Comparison of ENCODE assay signal across 10 mouse cellular contexts in the genomic region with DNA sequence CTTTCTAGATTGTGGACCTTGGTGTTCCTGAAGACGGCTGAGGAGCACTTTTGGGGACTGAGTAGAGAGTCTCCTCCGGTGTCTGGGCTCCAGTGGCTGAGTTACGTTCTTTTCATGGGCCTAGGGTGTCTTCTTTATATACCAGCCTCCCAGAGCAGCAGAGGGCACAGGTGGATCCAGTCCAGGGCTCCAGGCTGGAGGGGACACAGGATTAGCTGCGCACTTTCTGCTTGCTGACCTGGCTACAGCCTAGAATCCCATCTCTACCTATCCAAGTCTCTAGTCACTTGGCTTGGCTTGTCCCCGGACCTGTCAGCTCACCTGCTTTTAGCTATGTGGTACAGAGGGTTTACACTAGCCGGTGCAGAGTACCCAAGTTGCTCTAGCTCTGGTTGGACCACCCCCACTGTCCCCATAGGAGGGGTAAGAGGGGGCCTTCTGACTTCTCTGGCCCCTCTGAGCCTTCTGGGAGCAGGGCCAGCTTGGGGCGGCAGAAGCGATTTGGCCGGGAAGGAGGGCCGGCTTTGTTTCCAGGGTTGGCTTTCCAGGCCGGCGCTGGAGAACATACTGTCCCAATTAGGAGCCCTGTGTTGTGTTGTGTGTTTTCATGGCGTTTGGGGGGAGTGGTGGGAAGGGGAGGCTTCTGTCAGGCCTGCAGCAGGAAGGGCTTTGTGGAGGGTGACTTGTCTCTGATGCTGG.
A peak's percentile ranks its signal among the peaks of the same experiment; 100 is the strongest.
DNase-seq lines count a peak whose midpoint lies in the region; ATAC-seq and TF ChIP-seq lines count a peak whose summit lies in the region.
"Had no signal": no experiment of that assay in that cellular context is flagged by ENCODE, and none has a peak within 500 bp of the region (broad histone marks: within the 10 kb centered on the region; RNA-seq: fewer than 3 reads in every experiment).

No protein-coding gene starts in this region.

- TF ChIP-seq CTCF in forebrain, postnatal 0 days (IDR thresholded peaks at IDR 0.05; ENCODE audit: low read depth), result no peak
- TF ChIP-seq CTCF in midbrain, postnatal 0 days (IDR thresholded peaks at IDR 0.05), result no peak

- no peak overlapping the region for H3K4me3 ChIP-seq in forebrain, postnatal 0 days (ENCODE audit: low read depth, low read length)
- no peak overlapping the region for H3K4me3 ChIP-seq in forebrain, embryonic 11.5 days (ENCODE audit: low read depth, low read length)
- no peak overlapping the region for H3K4me3 ChIP-seq in midbrain, postnatal 0 days (ENCODE audit: low read depth, low read length)
- H3K4me3 ChIP-seq in midbrain, embryonic 15.5 days, result no peak overlapping the region
- no peak overlapping the region for H3K4me3 ChIP-seq in heart, embryonic 15.5 days
- H3K4me3 ChIP-seq: neural tube, embryonic 15.5 days had no signal

- H3K9me3 ChIP-seq in forebrain, postnatal 0 days (ENCODE audit: low read length), result no peaks in the 10 kb centered on the region
- H3K9me3 ChIP-seq in forebrain, embryonic 11.5 days (ENCODE audit: control insufficient read depth, low read length), result no peaks in the 10 kb centered on the region
- no peaks in the 10 kb centered on the region for H3K9me3 ChIP-seq in midbrain, postnatal 0 days (ENCODE audit: low read length)
- H3K9me3 ChIP-seq in midbrain, embryonic 15.5 days, result no peaks in the 10 kb centered on the region
- H3K9me3 ChIP-seq in heart, embryonic 15.5 days (replicated peaks), result no peaks in the 10 kb centered on the region
- H3K9me3 ChIP-seq: neural tube, embryonic 15.5 days had no signal

- H3K36me3 ChIP-seq in forebrain, postnatal 0 days (ENCODE audit: insufficient read depth), result no peaks in the 10 kb centered on the region
- no peaks in the 10 kb centered on the region for H3K36me3 ChIP-seq in forebrain, embryonic 11.5 days (ENCODE audit: control insufficient read depth, insufficient read depth, low read length)
- no peaks in the 10 kb centered on the region for H3K36me3 ChIP-seq in midbrain, postnatal 0 days (ENCODE audit: insufficient read depth, low read length)
- H3K36me3 ChIP-seq in midbrain, embryonic 15.5 days (replicated peaks), result no peaks in the 10 kb centered on the region
- H3K36me3 ChIP-seq in heart, embryonic 15.5 days, result peaks cover 19% of the 10 kb centered on the region
- H3K36me3 ChIP-seq: neural tube, embryonic 15.5 days had no signal

- no peak overlapping the region for H3K27ac ChIP-seq in forebrain, postnatal 0 days (ENCODE audit: low read depth, low read length)
- no peak overlapping the region for H3K27ac ChIP-seq in forebrain, embryonic 11.5 days (ENCODE audit: low read depth, low read length)
- H3K27ac ChIP-seq in midbrain, postnatal 0 days (ENCODE audit: low read depth, low read length), result no peak overlapping the region
- no peak overlapping the region for H3K27ac ChIP-seq in midbrain, embryonic 15.5 days
- 0 out of 2 replicates have a peak overlapping the region, but pooled peaks have one; percentile 27 for H3K27ac ChIP-seq in heart, embryonic 15.5 days
- H3K27ac ChIP-seq: neural tube, embryonic 15.5 days had no signal

- H3K4me1 ChIP-seq in forebrain, postnatal 0 days (ENCODE audit: insufficient read depth), result no peaks in the 10 kb centered on the region
- H3K4me1 ChIP-seq in forebrain, embryonic 11.5 days (replicated peaks; ENCODE audit: control insufficient read depth, insufficient read depth, low read length), result no peaks in the 10 kb centered on the region
- H3K4me1 ChIP-seq in midbrain, postnatal 0 days (ENCODE audit: insufficient read depth, low read length), result no peaks in the 10 kb centered on the region
- H3K4me1 ChIP-seq in midbrain, embryonic 15.5 days, result no peaks in the 10 kb centered on the region
- peaks cover 12% of the 10 kb centered on the region for H3K4me1 ChIP-seq in heart, embryonic 15.5 days (replicated peaks)
- H3K4me1 ChIP-seq: neural tube, embryonic 15.5 days had no signal

- peak; percentile 59; the same call in 1 of the 2 replicates for ATAC-seq in forebrain, postnatal 0 days
- no peak for ATAC-seq in forebrain, embryonic 11.5 days (replicated peaks; ENCODE audit: low FRiP score)
- ATAC-seq in midbrain, postnatal 0 days (ENCODE audit: low FRiP score), result peak; percentile 62
- no peak for ATAC-seq in midbrain, embryonic 15.5 days (replicated peaks)
- no peak for ATAC-seq in heart, embryonic 15.5 days (replicated peaks; ENCODE audit: insufficient number of reproducible peaks, insufficient read depth, low FRiP score, low read depth)
- ATAC-seq: inflammation-experienced regulatory T-cells, adult 6 months had no signal

- 62% methylated on average over 13 of the region's 13 CpGs for WGBS in forebrain, postnatal 0 days
- 74% methylated on average over 13 of the region's 13 CpGs for WGBS in forebrain, embryonic 11.5 days
- 81% methylated on average over 13 of the region's 13 CpGs for WGBS in midbrain, postnatal 0 days
- WGBS in midbrain, embryonic 15.5 days, result 78% methylated on average over 13 of the region's 13 CpGs
- WGBS in heart, embryonic 15.5 days, result 71% methylated on average over 13 of the region's 13 CpGs

- H3K9ac ChIP-seq in forebrain, postnatal 0 days, result no peak overlapping the region
- no peak overlapping the region for H3K9ac ChIP-seq in forebrain, embryonic 11.5 days (ENCODE audit: low read length)
- H3K9ac ChIP-seq in midbrain, postnatal 0 days (replicated peaks; ENCODE audit: low read length, poor library complexity, severe bottlenecking), result no peak overlapping the region
- H3K9ac ChIP-seq in midbrain, embryonic 15.5 days, result no peak overlapping the region
- H3K9ac ChIP-seq in heart, embryonic 15.5 days, result no peak overlapping the region
- H3K9ac ChIP-seq: neural tube, embryonic 15.5 days had no signal

- no peaks in the 10 kb centered on the region for H3K27me3 ChIP-seq in forebrain, postnatal 0 days (ENCODE audit: insufficient read depth, low read length)
- H3K27me3 ChIP-seq in forebrain, embryonic 11.5 days (ENCODE audit: control insufficient read depth, insufficient read depth, low read length), result no peaks in the 10 kb centered on the region
- no peaks in the 10 kb centered on the region for H3K27me3 ChIP-seq in midbrain, postnatal 0 days (ENCODE audit: insufficient read depth, low read length)
- H3K27me3 ChIP-seq in midbrain, embryonic 15.5 days (replicated peaks), result no peaks in the 10 kb centered on the region
- no peaks in the 10 kb centered on the region for H3K27me3 ChIP-seq in heart, embryonic 15.5 days
- H3K27me3 ChIP-seq: neural tube, embryonic 15.5 days had no signal

- no peak overlapping the region for H3K4me2 ChIP-seq in forebrain, postnatal 0 days (ENCODE audit: low read depth)
- no peak overlapping the region for H3K4me2 ChIP-seq in forebrain, embryonic 11.5 days (ENCODE audit: low read depth, low read length, severe bottlenecking)
- no peak overlapping the region for H3K4me2 ChIP-seq in midbrain, postnatal 0 days (ENCODE audit: low read depth, low read length, poor library complexity, severe bottlenecking)
- H3K4me2 ChIP-seq in midbrain, embryonic 15.5 days, result no peak overlapping the region
- H3K4me2 ChIP-seq in heart, embryonic 15.5 days, result no peak overlapping the region
- H3K4me2 ChIP-seq: neural tube, embryonic 15.5 days had no signal

- peak; percentile 13 for DNase-seq in forebrain, postnatal 0 days
- no peak for DNase-seq in forebrain, embryonic 11.5 days (ENCODE audit: low spot score)
- DNase-seq in midbrain, postnatal 0 days (ENCODE audit: low spot score), result peak; percentile 74
- peak; percentile 59 for DNase-seq in skeletal muscle tissue, adult 2 months (ENCODE audit: low read depth, low spot score)
- DNase-seq in thymus, postnatal 14 days, result no peak
- DNase-seq in embryo, embryonic 10 days (ENCODE audit: low spot score), result no peak

Comparison
In these comparisons a context has a peak if more than half of its experiments do, and no peak if none do; other contexts are left out.
1. ATAC-seq: peak in forebrain, postnatal 0 days (single experiment) and midbrain, postnatal 0 days (single experiment); none in forebrain, embryonic 11.5 days (single experiment), midbrain, embryonic 15.5 days (single experiment) and heart, embryonic 15.5 days (single experiment).
2. DNase-seq: peak in forebrain, postnatal 0 days (single experiment), midbrain, postnatal 0 days (single experiment) and skeletal muscle tissue, adult 2 months (single experiment); none in forebrain, embryonic 11.5 days (single experiment), thymus, postnatal 14 days (single experiment) and embryo, embryonic 10 days (single experiment).